Mouse (Mus musculus): ENCODE data around the gene E2f7. TPM values are rescaled to one million over a fixed set of nuclear protein-coding genes. Genes with fewer than 3 reads are reported as not detected.

E2f7 gene
- polyA plus RNA-seq (2012; rRNA removed), result 10.1 and 12.4 TPM in 2 replicates

GRCm38 (mm10) chr10:110744686-110745639 lies at the start of gene E2f7:
TSS of gene E2f7 (plus strand) at chr10:110745439.

Other genes starting within 250 kb of the E2f7 start
- 231 and 309 TPM in 2 replicates for gene Csrp2, start 174.3 kb downstream of the E2f7 start, polyA plus RNA-seq (2012; rRNA removed)